Mouse (Mus musculus) spleen, postnatal 36 days (tissue): ENCODE results near the gene Npc2.
A peak's percentile ranks its signal among the peaks of the same experiment; 100 is the strongest.

Experiments
- DNase-seq, 2 experiments: peaks; one replicate each; pipeline ENCODE4 v3.0.0; 2022; ENCODE audit warnings: low spot score in 2 of 2, mixed read lengths in 1 of 2

Gene Npc2

DNA sequence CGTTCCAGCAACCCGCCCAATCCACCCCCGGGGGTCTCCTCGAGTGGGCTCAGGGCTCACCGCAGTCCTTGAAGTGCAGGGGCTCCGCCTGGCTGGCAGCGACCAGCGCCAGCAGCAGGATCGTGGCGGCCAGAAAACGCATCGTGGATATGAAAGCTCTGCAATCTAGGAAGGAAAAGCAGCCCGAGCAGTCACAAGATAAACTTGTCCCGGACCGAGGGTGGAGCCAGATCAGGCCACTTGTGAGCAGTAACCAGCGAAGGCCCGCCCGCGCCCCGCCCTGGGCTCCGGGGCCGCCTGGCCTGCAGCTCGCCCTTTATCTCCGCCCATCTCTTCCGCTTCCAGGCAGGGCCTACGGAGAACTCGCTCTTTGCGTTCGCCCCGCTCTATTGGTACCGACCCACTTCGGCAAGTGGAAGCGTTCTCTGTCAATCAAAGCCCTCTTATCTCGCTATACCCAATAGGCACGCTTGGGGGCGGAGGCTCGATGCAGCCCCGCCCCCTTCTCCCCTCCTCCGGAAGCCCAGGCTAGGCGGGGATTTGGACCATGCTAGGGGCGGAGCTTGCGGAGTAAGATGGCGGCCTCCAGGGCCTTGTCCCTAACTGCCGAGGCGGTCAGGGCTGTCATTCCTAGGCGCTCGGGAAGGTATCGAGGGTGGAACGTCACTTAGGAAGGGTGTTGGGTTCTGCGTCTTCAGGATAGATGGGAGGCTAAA lies at the start of gene Npc2, which contains the start of gene Isca2:
TSS of gene Npc2 (minus strand) at position 427 of the 716 bp plus-strand sequence.
TSS of gene Isca2 (plus strand) at position 526 of the 716 bp plus-strand sequence.
- peak; percentile 99 to 100 for DNase-seq

DNA sequence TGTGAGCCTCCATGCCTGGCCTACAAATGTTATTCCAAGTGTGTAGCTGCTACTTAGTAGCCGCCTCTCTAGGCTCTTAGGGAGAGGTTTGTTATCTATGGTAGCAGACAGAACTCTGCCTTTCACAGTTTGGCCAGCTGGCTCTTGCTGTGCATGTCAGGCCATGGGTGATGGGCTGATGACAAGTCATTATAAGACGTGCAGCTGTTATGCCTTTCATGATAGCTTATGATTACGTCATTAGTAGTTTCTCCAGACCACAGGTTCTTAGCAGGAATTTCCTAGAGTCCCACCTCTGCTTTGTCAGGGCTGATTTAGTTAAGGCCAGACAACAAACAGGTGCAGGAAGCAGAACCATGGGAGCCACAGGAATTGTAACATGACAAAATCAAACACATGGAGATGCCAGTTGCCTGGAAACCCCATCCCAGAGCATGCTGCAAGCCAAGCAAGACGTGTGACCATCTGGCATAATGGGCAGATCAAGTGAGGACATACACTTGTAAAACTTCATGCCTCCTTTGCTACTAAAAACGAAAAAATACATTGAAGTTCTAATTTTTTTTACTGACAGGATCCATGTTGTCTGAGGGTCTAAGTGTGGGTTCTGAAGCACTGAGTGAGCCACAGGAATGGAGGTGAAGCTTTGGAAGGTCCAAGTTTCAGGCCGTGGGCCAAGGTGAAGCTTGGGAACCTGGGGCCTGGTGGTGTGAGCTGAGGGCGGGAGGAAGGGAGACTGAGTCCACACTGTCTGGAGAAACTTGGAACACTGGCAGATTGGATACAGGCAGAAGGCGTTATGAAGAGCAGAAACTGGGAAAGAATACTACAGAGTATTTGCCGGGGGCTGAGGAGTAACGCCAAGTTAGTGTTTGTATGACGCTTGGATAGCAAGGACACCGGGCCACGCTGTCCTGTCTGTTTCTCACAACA lies 46.5 kb upstream of the Npc2 start:
- DNase-seq: peak; percentile 51 to 73

DNA sequence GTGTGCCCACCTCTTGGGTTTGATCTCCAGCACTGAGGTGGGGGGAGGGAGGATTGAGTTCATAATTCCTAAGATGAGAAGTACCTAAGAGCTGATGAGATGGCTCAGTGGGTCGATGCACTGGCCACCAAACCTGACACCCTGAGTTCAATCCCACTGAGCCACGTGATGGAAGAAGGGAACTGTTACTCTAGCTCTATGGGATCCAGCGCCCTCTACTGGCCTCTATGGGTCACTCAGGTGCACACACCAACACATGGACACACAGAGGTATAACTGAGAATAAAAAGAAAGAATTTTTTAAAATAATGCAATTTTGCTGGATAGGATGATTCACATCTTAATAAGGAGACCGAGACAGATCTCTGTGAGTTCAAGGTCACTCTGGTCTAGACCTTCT lies 45.5 kb upstream of the Npc2 start:
- DNase-seq: no peak

DNA sequence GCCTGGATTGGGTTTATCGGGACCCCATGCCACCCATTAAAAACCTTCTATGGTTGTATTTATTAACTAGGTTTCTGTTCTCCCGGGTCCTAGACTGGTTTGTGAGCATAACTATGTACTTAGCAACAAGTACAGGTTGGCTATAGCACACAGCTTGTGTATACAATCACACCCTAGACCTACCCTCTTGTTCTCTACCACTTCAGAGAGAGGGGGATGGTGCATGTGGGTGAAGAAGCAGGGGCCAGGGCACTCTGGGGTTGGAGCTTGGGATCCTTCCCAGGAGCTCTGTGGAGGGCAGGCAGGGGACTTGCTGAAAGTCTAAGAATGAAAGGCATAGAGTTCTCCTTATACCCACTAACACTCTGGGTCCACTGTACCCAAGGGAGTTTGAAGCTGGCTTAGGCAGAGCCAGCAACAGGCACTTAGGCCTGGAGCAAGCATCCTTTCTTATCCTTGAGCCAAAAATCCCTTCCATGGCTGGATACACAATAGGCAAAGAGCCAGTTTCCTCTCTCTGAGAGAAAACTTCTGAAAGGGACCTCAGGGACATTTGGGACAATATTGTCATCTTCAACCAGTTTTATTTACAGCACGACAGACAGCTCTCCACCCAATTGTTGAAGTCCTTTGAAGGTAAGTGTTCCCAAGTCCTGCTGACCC lies 41.8 kb upstream of the Npc2 start:
- no peak for DNase-seq

DNA sequence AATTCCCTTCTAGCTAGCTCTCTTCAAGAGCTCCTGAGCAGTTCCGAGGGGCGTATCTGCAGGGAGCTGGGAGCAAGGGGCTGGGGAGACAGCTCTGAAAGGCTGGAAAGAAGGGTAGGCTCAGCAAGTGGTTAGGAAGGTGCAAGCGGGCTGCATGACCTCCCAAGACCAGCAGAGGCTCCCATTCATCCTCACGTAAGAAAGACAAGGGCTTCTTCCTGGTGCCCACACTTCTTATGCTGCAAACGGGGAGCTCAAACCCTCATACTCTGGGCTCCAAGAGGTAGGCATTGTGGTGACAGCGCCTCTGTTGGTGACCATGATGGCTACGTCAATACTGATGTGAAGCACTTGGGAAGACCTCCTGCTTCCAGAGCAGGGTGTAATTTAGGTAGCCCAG lies 40.8 kb upstream of the Npc2 start:
- no peak for DNase-seq

DNA sequence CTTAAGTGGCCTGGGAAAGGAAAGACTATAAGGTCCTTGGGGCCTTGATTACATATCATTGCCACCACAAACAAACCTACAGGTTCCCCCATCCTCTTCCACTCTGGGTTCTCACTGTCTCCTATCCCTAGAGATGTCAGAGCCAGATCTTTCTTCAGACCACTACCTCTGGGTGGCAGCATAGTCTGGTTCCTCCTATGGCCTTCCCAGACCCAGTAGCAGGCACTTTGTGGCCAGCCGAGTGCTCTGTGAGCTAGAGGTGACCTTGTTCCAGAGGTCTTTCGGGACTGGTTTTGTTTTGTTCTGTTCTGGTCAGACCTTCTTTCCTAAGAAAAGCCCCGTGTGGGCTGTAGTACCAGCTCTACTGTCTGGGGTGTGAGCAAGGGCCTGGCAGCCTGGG lies 39.1 kb upstream of the Npc2 start:
- no peak for DNase-seq

DNA sequence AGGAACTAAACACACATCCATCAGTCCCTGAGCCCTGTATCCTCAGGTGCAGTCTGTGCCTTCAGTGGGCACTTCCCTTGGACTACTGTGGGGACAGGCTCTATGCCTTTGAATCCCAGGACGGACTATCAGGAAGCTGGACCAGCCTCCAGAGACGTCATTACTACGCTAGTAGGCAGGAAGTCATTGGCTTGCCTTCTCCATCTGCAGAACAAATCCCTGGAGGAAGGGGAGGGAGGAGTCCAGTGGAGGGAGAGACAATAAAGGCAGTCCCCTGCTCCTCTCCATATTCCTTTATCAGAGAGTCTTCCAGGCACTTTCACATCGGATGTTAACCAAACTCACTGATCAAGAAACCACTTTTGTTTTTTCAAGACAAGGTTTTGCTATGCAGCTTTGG lies 38.6 kb upstream of the Npc2 start:
- no peak for DNase-seq

DNA sequence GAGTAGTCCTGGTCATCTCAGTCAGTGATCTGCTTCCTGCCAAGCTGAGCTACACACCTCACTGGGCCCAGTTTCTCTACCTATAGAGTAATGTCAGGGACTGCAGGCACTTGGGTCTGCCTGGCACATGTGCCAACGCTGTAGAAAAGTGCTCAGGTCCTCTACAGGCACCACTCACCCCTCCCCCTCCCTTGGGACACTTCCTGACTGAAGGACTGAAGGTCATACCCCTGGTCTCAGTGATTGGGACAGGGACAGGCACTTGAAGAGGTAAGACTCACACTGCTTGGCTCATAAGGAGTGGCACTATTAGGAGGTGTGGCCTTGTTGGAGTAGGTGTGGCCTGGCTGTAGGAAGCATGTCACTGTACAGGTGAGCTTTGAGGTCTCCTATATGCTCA lies 37.9 kb upstream of the Npc2 start:
- DNase-seq: no peak

DNA sequence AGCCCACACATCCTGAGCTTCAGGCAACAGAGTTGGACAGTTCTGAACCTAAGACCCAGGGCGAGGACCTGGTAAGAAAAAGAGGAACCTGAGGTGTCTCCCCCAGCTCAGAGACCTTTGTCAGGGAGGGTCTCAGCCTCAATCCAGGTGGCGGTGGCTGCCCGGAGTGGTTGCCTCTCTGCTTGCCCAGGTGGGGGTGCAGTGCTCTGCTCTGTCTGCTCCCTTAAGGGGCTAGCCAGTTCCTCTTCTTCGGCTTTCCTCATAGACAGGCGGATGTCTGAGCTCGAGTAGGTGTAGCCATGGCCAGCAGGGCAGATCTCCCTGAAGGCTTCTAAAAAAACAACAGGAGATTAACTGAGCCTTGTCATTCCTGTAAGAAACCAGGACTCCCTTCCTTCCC lies 36.1 kb upstream of the Npc2 start:
- DNase-seq: no peak

DNA sequence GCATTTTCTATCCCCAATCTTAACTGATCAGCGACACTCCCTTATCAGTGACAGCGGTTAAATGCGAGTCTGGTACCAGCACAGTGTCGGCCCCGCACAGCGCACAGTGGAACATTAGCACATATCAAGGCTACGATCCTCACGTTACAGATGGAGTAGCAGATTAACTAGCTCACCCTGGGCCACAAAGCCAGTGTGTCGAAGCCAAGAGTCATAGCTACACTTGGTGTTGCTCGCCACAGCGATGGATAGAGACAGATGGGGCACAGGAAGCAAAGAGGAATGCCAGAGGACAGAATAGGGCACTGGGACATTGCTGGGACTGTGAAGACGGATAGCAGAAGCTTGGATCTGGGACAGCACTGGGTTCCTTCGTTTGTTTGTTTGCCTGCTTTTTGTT lies 34.4 kb upstream of the Npc2 start:
- no peak for DNase-seq

DNA sequence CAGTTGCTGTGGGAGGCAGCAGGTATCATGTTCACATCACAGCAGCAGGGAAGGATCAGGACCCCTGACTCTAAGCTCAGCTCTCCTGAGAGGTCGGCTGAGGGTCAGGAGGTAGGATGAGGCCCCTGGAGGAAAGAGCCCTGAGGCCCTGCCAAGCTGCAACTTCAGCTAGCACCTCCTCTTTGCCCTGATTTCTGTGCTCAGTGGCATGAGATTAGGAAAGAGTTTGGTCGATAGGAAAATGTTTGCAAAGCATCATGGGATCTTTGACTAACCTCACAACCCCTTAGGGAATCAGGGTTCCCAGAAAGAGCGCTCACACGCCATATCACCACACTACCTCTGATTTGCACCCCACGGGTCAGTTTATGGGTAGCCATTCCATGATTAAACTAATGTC lies 33.8 kb upstream of the Npc2 start:
- DNase-seq: no peak

DNA sequence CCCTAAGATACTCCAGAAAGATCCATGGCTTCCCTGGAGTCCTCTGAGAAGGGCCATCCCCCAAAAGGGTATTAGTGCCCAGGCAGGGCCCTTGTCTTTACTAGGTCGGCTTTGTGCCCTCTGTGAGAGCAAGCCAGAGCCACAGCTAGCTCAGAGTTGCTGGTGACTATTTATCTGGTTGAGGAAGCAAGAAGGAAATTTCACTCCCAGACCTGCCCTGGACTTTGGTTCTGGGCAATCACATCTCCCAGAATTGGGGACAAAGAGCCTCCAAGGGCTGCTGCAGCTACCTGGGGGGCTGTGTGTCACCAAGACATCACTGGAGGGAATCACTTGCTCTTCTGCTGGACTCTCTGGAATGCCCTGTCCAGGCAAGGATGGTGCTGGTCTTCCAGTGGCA lies 33.1 kb upstream of the Npc2 start:
- no peak for DNase-seq

DNA sequence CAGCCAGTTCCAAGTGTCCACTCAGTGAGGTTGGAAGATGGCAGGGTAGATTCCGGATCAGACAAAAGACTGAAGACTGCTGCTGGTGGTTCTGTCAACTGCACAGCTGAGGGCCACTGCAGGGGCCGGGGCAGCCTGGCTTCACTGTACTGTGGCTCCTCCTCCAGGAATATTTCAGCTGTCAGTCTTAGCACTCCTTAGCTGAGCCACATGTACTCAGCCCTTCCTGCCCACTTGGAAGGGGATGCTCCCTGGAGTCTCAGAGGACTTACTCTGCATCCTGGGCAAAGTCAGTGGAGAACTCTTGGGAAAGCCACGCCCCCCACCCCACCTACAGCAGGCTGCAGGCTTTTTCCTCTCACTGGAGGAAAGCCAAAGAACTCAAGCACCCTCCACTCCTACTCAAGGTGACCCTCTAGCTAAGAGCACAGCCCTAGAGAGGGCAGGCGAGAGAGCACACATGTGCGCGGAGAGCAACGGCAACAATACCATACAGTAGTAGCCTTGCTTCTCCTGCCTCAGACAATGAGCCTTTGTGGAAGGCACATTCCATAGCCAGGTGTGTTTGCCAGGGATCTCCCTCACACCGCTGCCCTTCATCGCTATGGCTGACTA lies 32.4 kb upstream of the Npc2 start:
- DNase-seq: no peak

DNA sequence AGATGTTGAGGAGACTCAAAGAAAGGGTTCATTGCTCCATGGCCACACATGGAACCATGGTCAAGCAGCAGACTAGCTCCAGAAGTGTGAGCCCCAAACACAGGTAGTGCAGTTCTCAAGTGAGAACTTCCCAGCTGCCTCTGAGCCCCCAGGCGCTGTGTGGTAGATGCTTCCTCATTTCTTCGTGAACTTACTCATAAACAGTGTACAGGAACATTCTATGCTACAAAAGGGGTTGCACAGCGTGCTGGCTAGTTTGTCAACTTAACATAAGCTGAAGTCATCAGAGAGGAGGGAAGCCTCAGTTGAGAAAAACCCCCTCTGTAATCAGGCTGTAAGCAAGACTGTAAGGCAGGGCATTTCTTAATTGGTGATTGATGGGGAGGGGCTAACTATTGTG lies 29.7 kb upstream of the Npc2 start:
- no peak for DNase-seq

DNA sequence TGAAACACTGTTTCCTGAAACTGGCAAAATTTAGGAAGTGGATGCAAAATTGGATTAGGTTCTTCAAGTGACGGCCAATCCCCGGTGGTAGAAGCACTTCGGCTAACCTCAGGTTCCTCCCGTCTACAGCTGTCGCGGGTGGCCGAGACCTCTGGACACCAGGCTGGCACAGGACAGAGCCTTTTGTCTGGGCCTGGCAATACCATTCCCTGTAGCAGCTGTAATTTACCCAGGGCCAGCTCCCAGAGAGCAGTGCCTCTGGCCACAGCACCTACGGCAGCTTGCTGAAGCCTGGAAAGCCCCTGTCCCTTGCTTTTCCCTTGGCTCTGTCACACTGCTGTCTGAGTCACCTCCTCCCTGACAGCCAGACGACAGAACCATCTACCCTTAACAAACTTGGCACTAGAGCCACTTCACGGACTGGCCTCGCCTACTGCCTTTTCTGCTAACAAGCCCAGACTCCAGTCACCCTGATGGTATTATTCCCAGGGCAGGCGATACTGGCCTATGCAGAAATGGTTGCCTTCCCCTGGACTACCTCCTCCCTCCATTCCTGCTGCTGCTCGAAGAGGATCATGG lies 28.7 kb upstream of the Npc2 start:
- no peak for DNase-seq

DNA sequence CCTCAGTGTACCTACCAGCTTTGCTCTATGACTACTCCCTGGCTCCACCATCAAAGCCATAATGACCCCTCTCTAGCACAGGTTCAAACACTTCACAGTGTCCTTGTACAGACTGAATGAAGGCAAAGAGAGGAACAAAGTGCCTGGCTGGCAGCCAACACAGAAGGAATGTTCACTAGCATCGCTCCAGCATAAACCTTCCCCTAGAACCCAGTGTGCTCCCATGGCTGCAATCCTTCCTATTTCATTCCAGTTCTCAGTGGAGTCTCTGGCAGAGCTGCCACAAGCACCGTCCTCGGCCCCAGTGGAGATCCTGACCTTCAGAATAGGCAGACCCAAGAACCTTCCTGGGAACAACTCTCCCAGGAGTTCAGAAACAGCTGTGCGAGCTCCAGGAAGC lies 27.5 kb upstream of the Npc2 start:
- DNase-seq: no peak

DNA sequence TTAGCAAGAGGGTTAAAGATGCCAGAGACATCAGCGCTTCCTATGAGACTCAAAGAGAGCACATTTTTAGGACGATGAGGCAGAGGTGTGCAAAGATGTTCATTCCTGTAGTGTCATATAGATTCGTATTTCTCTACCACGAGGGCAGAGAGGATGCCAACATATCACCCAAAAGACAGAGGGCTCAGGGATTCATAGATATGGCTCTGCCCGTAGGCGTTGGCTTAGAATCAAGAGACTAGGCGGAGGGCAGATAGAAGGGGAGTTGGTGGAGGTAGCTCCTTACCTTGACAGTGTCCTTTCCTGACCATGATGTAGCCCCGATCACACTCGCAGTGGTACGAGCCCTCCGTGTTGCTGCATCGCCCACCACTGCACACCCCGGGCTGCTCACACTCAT lies 26.1 kb upstream of the Npc2 start:
- peak; percentile 17 to 41 for DNase-seq

DNA sequence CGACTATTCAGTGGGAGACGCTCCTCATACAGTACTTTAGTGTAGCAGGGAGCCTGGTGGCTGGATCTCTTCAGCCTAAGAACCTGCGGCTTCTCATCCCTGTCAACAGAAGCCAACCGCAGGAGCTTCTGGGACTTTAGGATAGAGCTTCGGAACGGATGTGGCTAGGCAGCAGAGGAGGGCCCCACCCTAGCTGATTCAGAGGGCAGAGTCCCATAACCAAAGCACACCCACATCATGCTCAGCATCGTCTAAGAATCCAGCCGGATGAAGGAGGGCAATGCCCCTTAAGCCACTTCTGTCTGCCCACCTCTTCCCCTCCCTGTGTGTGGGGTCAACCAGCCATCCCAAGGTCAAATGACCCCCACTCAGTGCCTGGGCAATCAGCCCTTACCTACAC lies 21.7 kb upstream of the Npc2 start:
- DNase-seq: no peak

DNA sequence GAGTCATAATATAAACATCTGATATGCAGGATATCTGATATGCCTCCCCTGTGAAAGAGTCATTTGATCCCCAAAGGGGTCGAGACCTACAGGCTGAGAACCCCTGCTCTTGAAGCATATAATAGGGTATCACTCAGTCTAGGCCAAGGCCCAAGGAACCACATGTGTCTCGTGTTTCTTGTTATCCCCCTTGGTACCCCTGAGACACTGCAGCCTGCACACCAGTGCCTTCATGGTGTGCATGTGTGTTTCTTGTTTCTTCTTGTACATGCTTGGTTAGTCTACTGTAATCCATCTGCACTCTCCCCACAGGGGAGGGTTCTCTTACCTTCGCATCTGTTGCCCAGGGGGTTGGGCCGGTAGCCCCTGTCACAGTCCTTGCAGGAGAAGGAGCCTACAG lies 19.7 kb upstream of the Npc2 start:
- no peak for DNase-seq

DNA sequence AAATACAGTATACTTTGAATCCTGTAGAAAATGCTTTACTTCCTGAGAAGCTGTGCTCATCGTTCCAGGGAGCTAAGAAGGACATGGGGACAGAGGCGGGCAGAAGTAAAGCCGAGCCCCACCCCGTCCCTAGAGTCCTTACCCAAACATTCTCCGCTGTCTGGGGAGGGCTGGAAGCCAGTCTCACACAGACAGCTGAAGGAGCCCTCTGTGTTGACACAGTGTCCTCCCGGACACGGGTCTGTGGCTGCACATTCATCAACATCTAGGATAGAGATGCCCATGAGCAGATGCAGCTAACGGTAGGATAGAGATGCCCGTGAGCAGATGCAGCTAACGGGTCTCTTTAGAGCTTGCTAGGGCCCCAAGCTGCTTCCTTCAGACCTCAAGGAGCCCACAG lies 17.9 kb upstream of the Npc2 start:
- DNase-seq: no peak

DNA sequence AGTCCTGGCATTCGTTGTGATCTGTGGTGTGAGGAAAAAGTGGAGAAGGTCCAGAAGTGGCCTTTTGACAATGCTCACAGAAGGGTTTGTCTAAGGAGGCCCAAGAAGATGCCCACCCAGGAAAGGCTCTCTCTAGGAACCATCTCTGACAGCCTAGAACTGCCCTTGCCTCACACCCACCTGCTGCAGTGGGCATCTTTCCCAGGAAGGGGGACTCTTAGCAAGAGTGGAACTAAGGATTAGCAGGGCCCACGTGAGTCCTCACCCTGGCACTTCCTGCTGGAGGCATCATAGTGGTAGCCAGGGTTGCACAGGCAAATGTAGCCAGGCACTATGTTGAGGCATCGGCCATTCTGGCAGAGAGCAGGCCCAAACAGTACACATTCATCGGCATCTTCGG lies 13.1 kb upstream of the Npc2 start:
- DNase-seq: no peak
